Mouse (Mus musculus): Measurements from ENCODE around the gene Zmiz2. TPM values are rescaled to one million over a fixed set of nuclear protein-coding genes. Genes with fewer than 3 reads are reported as not detected.

The Zmiz2 gene
- polyA plus RNA-seq, 1 experiment from 2014 or later, result 8.7 TPM

DNA sequence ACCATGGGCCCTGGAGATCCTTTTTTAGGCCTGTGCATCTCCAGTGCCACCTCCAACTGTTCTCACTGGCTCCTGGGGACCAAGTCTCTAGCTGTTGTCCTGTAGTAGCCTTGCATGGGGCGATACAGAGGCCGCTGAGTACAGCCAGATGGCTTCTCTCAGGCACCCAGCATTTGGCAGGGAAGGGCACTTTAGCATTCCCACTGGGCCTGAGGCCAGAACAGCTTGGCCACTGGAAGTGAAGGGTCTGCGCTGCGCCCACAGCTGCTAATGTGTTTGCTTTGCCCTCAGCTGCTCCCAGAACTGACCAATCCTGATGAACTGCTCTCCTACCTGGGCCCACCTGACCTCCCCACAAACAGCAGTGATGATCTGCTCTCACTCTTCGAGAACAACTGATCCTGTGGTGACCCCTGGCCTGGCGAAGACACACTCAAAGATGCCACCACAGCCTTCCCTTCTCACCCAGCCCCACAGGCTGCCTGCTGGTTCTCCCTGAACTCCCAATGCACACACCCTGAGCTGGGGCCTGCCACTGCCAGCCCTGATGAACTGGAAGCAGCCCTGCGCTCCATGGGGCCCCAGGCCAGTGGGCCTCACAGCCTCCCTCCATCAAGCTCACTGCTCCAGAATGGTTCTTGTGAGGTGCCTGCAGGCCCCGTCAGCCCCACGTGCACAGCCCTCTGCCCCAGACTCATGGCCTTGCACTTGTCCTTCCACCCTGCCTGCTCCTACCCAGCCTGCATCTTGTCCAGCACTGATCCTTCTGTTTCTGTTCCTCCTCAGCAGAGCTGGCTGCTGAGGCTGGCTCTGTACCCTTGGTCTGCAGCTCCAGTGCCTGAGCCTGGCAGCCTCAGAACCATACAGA is 16.1 kb downstream of the Zmiz2 start:
- WGBS, result 48% methylated on average over 9 of the region's 9 CpGs
- no peak overlapping the region for H3K4me2 ChIP-seq (replicated peaks; ENCODE audit: low read depth, low read length)
- peak; percentile 81 for ATAC-seq
- H3K27ac ChIP-seq (ENCODE audit: low read length), result peak overlapping the region; percentile 81
- H3K27me3 ChIP-seq (replicated peaks; ENCODE audit: insufficient read depth, low read length), result no peaks in the 10 kb centered on the region
- H3K4me3 ChIP-seq (ENCODE audit: low read depth, low read length), result no peak overlapping the region
- TF ChIP-seq CTCF (IDR thresholded peaks at IDR 0.05), result no peak
- TF ChIP-seq EP300 (IDR thresholded peaks at IDR 0.05), result no peak
- peaks cover 26% of the 10 kb centered on the region for H3K36me3 ChIP-seq (ENCODE audit: insufficient read depth, low read length)
- no peaks in the 10 kb centered on the region for H3K9me3 ChIP-seq (ENCODE audit: low read length)
- no peak overlapping the region for H3K9ac ChIP-seq (replicated peaks; ENCODE audit: low read depth)
- DNase-seq (ENCODE audit: low spot score), result peak; percentile 85
- peaks cover 30% of the 10 kb centered on the region for H3K4me1 ChIP-seq (ENCODE audit: insufficient read depth, low read depth, low read length)

GRCm38 (mm10) chr11:6405591-6406081 is 16.8 kb downstream of the Zmiz2 start:
- Histone ChIP-seq H3K9me3 (ENCODE audit: low read length) (no peaks in the 10 kb centered on the region), H3K9ac (replicated peaks; ENCODE audit: low read depth) (no peak overlapping the region), H3K27ac (ENCODE audit: low read length) (peak overlapping the region; percentile 81), H3K4me2 (replicated peaks; ENCODE audit: low read depth, low read length) (no peak overlapping the region), H3K4me3 (ENCODE audit: low read depth, low read length) (no peak overlapping the region), H3K27me3 (replicated peaks; ENCODE audit: insufficient read depth, low read length) (no peaks in the 10 kb centered on the region), H3K36me3 (ENCODE audit: insufficient read depth, low read length) (peaks cover 20% of the 10 kb centered on the region), H3K4me1 (ENCODE audit: insufficient read depth, low read depth, low read length) (peaks cover 30% of the 10 kb centered on the region)
- TF ChIP-seq EP300 (IDR thresholded peaks at IDR 0.05) (no peak), CTCF (IDR thresholded peaks at IDR 0.05) (no peak)
- WGBS, result 54% methylated on average over 4 of the region's 4 CpGs
- ATAC-seq, result no peak
- DNase-seq (ENCODE audit: low spot score), result no peak

DNA sequence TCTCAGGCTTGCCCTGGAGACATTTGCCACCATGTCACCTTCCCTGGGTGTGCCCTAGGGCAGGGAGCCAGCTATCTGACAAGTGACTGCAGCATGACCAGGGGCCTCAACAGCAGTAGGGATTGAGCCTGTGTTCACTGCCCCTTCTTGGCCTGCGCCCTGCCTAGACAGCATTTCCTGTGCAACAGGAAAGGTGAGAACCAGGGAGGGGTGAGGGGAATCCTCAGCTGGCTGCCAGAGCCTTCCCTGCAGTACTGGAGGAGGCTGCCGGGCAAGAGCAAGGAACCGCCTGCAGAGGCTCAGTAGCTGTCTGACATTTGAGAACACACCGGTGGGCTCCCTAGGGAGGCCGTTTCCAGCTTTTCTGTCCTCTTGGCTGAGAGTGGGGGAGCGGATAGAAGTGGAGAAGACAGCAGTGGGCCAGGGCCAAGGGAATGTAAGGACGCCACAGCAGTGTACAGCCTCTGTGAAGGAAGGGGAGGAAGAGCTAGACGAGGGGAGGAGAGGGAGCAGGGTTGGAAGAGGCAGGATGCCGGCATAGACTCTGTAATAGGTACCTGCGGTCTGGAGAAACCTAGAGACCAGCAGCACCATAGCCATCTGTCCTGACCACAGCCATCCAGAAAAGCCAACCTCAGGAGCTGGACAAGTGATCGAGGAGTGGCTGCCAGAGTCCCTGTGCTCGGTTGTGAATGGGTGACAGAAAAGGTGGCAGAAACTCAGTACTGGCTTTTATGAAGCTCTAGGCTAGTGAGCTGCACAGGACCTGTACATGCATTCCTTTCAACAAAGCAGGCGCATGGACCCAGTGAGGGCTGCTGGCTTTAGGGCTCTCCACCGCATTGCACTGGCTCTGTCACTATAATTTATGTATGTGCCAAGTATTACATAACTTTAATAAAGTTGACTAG is 17.6 kb downstream of the Zmiz2 start:
- Histone ChIP-seq H3K4me3 (ENCODE audit: low read depth, low read length) (no peak overlapping the region), H3K4me1 (ENCODE audit: insufficient read depth, low read depth, low read length) (peaks cover 30% of the 10 kb centered on the region), H3K4me2 (replicated peaks; ENCODE audit: low read depth, low read length) (no peak overlapping the region; the same call in 1 of the 2 replicates), H3K9me3 (ENCODE audit: low read length) (no peaks in the 10 kb centered on the region), H3K9ac (replicated peaks; ENCODE audit: low read depth) (no peak overlapping the region), H3K36me3 (ENCODE audit: insufficient read depth, low read length) (peaks cover 13% of the 10 kb centered on the region), H3K27ac (ENCODE audit: low read length) (peak overlapping the region; percentile 81), H3K27me3 (replicated peaks; ENCODE audit: insufficient read depth, low read length) (no peaks in the 10 kb centered on the region)
- no peak for TF ChIP-seq CTCF (IDR thresholded peaks at IDR 0.05)
- peak; percentile 53; the same call in 1 of the 2 replicates for TF ChIP-seq EP300 (IDR thresholded peaks at IDR 0.05)
- WGBS, result 29% methylated on average over 14 of the region's 14 CpGs
- ATAC-seq (peak; percentile 78), DNase-seq (ENCODE audit: low spot score) (peak; percentile 81)

- TF ChIP-seq CTCF (IDR thresholded peaks at IDR 0.05), result no peak
- TF ChIP-seq EP300 (IDR thresholded peaks at IDR 0.05), result no peak
- no peak overlapping the region for H3K4me2 ChIP-seq (replicated peaks; ENCODE audit: low read depth, low read length)
- 91% methylated on average over 3 of the region's 3 CpGs for WGBS
- ATAC-seq (no peak), DNase-seq (ENCODE audit: low spot score) (no peak)
- H3K9me3 ChIP-seq (ENCODE audit: low read length), result no peaks in the 10 kb centered on the region
- H3K27ac ChIP-seq (ENCODE audit: low read length), result peak overlapping the region; percentile 81; the same call in 1 of the 2 replicates
- H3K4me3 ChIP-seq (ENCODE audit: low read depth, low read length), result no peak overlapping the region
- peaks cover 30% of the 10 kb centered on the region for H3K4me1 ChIP-seq (ENCODE audit: insufficient read depth, low read depth, low read length)
- H3K9ac ChIP-seq (replicated peaks; ENCODE audit: low read depth), result no peak overlapping the region
- H3K36me3 ChIP-seq (ENCODE audit: insufficient read depth, low read length), result peaks cover 10% of the 10 kb centered on the region
- H3K27me3 ChIP-seq (replicated peaks; ENCODE audit: insufficient read depth, low read length), result no peaks in the 10 kb centered on the region
Measured at GRCm38 (mm10) chr11:6407162-6407621, 18.3 kb downstream of the Zmiz2 start.

- DNase-seq (ENCODE audit: low spot score), result no peak
- H3K36me3 ChIP-seq (ENCODE audit: insufficient read depth, low read length), result no peaks in the 10 kb centered on the region
- H3K4me1 ChIP-seq (ENCODE audit: insufficient read depth, low read depth, low read length), result peaks cover 19% of the 10 kb centered on the region
- no peak overlapping the region for H3K4me3 ChIP-seq (ENCODE audit: low read depth, low read length)
- H3K27me3 ChIP-seq (replicated peaks; ENCODE audit: insufficient read depth, low read length), result no peaks in the 10 kb centered on the region
- ATAC-seq, result no peak
- no peak overlapping the region for H3K4me2 ChIP-seq (replicated peaks; ENCODE audit: low read depth, low read length)
- no peak overlapping the region for H3K9ac ChIP-seq (replicated peaks; ENCODE audit: low read depth)
- WGBS, result 53% methylated on average over 5 of the region's 5 CpGs
- H3K27ac ChIP-seq (ENCODE audit: low read length), result no peak overlapping the region
- TF ChIP-seq CTCF (IDR thresholded peaks at IDR 0.05), result no peak
- no peak for TF ChIP-seq EP300 (IDR thresholded peaks at IDR 0.05)
- H3K9me3 ChIP-seq (ENCODE audit: low read length), result no peaks in the 10 kb centered on the region
Measured at GRCm38 (mm10) chr11:6410050-6410602, 21.3 kb downstream of the Zmiz2 start.
